Mouse (Mus musculus) embryonic facial prominence, embryonic 14.5 days (tissue): Measurements from ENCODE around the gene Loxl3. TPM values are rescaled to one million over a fixed set of nuclear protein-coding genes. Genes with fewer than 3 reads are reported as not detected.

Experiments
- ATAC-seq: fragments of 200-750 bp; cut with Nextera tagmentation; 2 replicates; pipeline ENCODE4 v1.8.0; 2017; ENCODE audit warnings: low read depth, moderate number of reproducible peaks, moderate TSS enrichment
- DNase-seq: peaks from one replicate; pipeline ENCODE4 v3.0.0-alpha.2; 2015; ENCODE audit warnings: low spot score
- H3K27ac ChIP-seq: fragments of 300-500 bp; sonication (generic); replicated peaks from 2 replicates; pipeline ENCODE4 v1.5.1; 2014; ENCODE audit warnings: low read depth, mild to moderate bottlenecking, low read length, moderate library complexity
- H3K27me3 ChIP-seq: fragments of 300-500 bp; sonication (generic); replicated peaks from 2 replicates; pipeline ENCODE4 v1.6.1; 2014; ENCODE audit warnings: low read length; ENCODE audit not compliant: control insufficient read depth, insufficient read depth
- H3K36me3 ChIP-seq: fragments of 300-500 bp; sonication (generic); 2 replicates; pipeline ENCODE4 v1.6.1; 2014; ENCODE audit warnings: low read length, mixed read lengths; ENCODE audit not compliant: control insufficient read depth, insufficient read depth
- H3K4me1 ChIP-seq: fragments of 300-500 bp; sonication (generic); 2 replicates; pipeline ENCODE4 v1.6.1; 2014; ENCODE audit warnings: antibody characterized with exemption, low read length; ENCODE audit not compliant: control insufficient read depth, insufficient read depth
- H3K4me2 ChIP-seq: fragments of 300-500 bp; sonication (generic); 2 replicates; pipeline ENCODE4 v1.6.1; 2014; ENCODE audit warnings: low read depth, mild to moderate bottlenecking, low read length, moderate library complexity, mixed read lengths
- H3K4me3 ChIP-seq: fragments of 300-500 bp; sonication (generic); 2 replicates; pipeline ENCODE4 v1.5.1; 2014; ENCODE audit warnings: low read depth, mild to moderate bottlenecking, low read length
- H3K9ac ChIP-seq: fragments of 300-500 bp; sonication (generic); 2 replicates; pipeline ENCODE4 v1.6.1; 2014; ENCODE audit warnings: low read depth, mild to moderate bottlenecking, low read length, moderate library complexity, mixed read lengths
- H3K9me3 ChIP-seq: fragments of 300-500 bp; sonication (generic); 2 replicates; pipeline ENCODE4 v1.6.1; 2016; ENCODE audit warnings: low read length; ENCODE audit not compliant: control insufficient read depth
- WGBS: fragments of 180-500 bp; shearing (Covaris S2); extraction: QIAGEN DNeasy Blood & Tissue Kit; methylation state at CpG from one replicate; pipeline ENCODE4 v1.1.7; 2014; 5-methylcytosine and 5-hydroxymethylcytosine counted together
- polyA plus RNA-seq: library from polyadenylated mRNA; unstranded; fragments of >200 nt; fragmentation: Nextera tagmentation; extraction: Ambion mirVana; gene quantifications from 2 replicates; pipeline ENCODE4 v1.2.1, GENCODE M21; 2014

The Loxl3 gene
- polyA plus RNA-seq, 1 experiment from 2014 or later: 19.7 TPM

DNA sequence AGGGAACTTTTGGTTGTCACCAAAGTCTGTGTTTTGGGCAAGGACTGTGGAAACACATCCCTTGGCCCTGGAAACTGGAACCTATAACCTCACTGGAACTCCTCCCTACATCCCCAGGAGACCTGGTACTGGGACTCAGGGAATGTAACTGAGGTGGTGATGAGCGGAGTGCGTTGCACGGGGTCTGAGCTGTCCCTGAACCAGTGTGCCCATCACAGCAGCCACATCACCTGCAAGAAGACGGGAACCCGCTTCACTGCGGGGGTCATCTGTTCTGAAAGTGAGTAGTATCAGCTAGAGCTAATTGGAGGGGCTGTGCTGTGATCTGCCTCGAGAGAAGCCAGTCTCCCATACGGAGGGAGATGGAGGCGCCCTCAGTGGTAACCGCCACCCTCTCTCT is 15.4 kb downstream of the Loxl3 start:
- H3K9ac ChIP-seq: no peak overlapping the region
- 78% methylated on average over 10 of the region's 10 CpGs for WGBS
- no peak overlapping the region for H3K4me3 ChIP-seq
- no peaks in the 10 kb centered on the region for H3K27me3 ChIP-seq
- H3K36me3 ChIP-seq: peaks cover 24% of the 10 kb centered on the region
- peaks cover 9% of the 10 kb centered on the region for H3K4me1 ChIP-seq
- ATAC-seq (no peak), DNase-seq (no peak)
- no peak overlapping the region for H3K4me2 ChIP-seq
- H3K27ac ChIP-seq: no peak overlapping the region
- no peaks in the 10 kb centered on the region for H3K9me3 ChIP-seq

GRCm38 (mm10) chr6:83053136-83053960 is 19.4 kb downstream of the Loxl3 start:
- ATAC-seq (no peak), DNase-seq (peak; percentile 66)
- peaks cover 39% of the 10 kb centered on the region for H3K36me3 ChIP-seq
- peak overlapping the region; percentile 94 for H3K4me3 ChIP-seq
- H3K27ac ChIP-seq: peak overlapping the region; percentile 87
- peak overlapping the region; percentile 92 for H3K9ac ChIP-seq
- H3K4me1 ChIP-seq: peaks cover 17% of the 10 kb centered on the region
- H3K9me3 ChIP-seq: no peaks in the 10 kb centered on the region
- under 1% methylated on average over 26 of the region's 26 CpGs for WGBS
- H3K4me2 ChIP-seq: peak overlapping the region; percentile 82
- no peaks in the 10 kb centered on the region for H3K27me3 ChIP-seq

GRCm38 (mm10) chr6:83054074-83054851 is 20.3 kb downstream of the Loxl3 start, which contains the start of gene Aup1:
Gene Aup1, plus strand, starts transcription at chr6:83054521.
- peaks cover 17% of the 10 kb centered on the region for H3K4me1 ChIP-seq
- no peaks in the 10 kb centered on the region for H3K27me3 ChIP-seq
- peak within 1 kb of the TSS; percentile 92 for H3K9ac ChIP-seq
- no peaks in the 10 kb centered on the region for H3K9me3 ChIP-seq
- H3K27ac ChIP-seq: peak within 1 kb of the TSS; percentile 87
- 0% methylated on average over 40 of the region's 64 CpGs for WGBS
- DNase-seq (peak; percentile 99), ATAC-seq (peak; percentile 98)
- H3K4me3 ChIP-seq: peak within 1 kb of the TSS; percentile 94
- peaks cover 39% of the 10 kb centered on the region for H3K36me3 ChIP-seq
- H3K4me2 ChIP-seq: peak within 1 kb of the TSS; percentile 82

- ATAC-seq (peak; percentile 16), DNase-seq (no peak)
- peak within 1 kb of the TSS; percentile 92 for H3K9ac ChIP-seq
- under 1% methylated on average over 34 of the region's 50 CpGs for WGBS
- H3K4me2 ChIP-seq: peak within 1 kb of the TSS; percentile 82
- H3K9me3 ChIP-seq: no peaks in the 10 kb centered on the region
- peaks cover 36% of the 10 kb centered on the region for H3K36me3 ChIP-seq
- H3K4me3 ChIP-seq: peak within 1 kb of the TSS; percentile 94
- H3K4me1 ChIP-seq: peaks cover 17% of the 10 kb centered on the region
- H3K27ac ChIP-seq: peak within 1 kb of the TSS; percentile 87
- no peaks in the 10 kb centered on the region for H3K27me3 ChIP-seq
Measured at GRCm38 (mm10) chr6:83054871-83055431, 21.0 kb downstream of the Loxl3 start, which contains the start of gene Htra2. Gene Htra2, minus strand, starts transcription at chr6:83055273.

- peaks cover 15% of the 10 kb centered on the region for H3K36me3 ChIP-seq
- peak; percentile 54 for DNase-seq
- peaks cover 12% of the 10 kb centered on the region for H3K27me3 ChIP-seq
- H3K4me2 ChIP-seq: no peak within 1 kb of the TSS
- H3K4me1 ChIP-seq: peaks cover 12% of the 10 kb centered on the region
- H3K27ac ChIP-seq: no peak within 1 kb of the TSS
- no peak for ATAC-seq
- H3K9me3 ChIP-seq: no peaks in the 10 kb centered on the region
- WGBS: 44% methylated on average over 3 of the region's 3 CpGs
- H3K9ac ChIP-seq: no peak within 1 kb of the TSS
- H3K4me3 ChIP-seq: no peak within 1 kb of the TSS
Measured at GRCm38 (mm10) chr6:83057790-83058189, 23.8 kb downstream of the Loxl3 start, which contains the start of gene Dqx1. Gene Dqx1, plus strand, starts transcription at chr6:83057844.

GRCm38 (mm10) chr6:83058725-83059124 is 24.8 kb downstream of the Loxl3 start:
- 100% methylated on average over 2 of the region's 2 CpGs for WGBS
- no peaks in the 10 kb centered on the region for H3K9me3 ChIP-seq
- ATAC-seq (no peak), DNase-seq (no peak)
- H3K36me3 ChIP-seq: peaks cover 15% of the 10 kb centered on the region
- no peak overlapping the region for H3K9ac ChIP-seq
- peaks cover 8% of the 10 kb centered on the region for H3K4me1 ChIP-seq
- H3K27ac ChIP-seq: no peak overlapping the region
- peaks cover 20% of the 10 kb centered on the region for H3K27me3 ChIP-seq
- H3K4me2 ChIP-seq: no peak overlapping the region
- H3K4me3 ChIP-seq: no peak overlapping the region

GRCm38 (mm10) chr6:83065995-83066394 is 32.0 kb downstream of the Loxl3 start:
- Histone ChIP-seq H3K27me3 (peaks cover 91% of the 10 kb centered on the region), H3K4me1 (peaks cover 2% of the 10 kb centered on the region), H3K9ac (no peak overlapping the region), H3K36me3 (no peaks in the 10 kb centered on the region), H3K27ac (no peak overlapping the region), H3K4me2 (no peak overlapping the region), H3K9me3 (no peaks in the 10 kb centered on the region), H3K4me3 (no peak overlapping the region)
- 34% methylated on average over 8 of the region's 8 CpGs for WGBS
- no peak for ATAC-seq
- DNase-seq: no peak

DNA sequence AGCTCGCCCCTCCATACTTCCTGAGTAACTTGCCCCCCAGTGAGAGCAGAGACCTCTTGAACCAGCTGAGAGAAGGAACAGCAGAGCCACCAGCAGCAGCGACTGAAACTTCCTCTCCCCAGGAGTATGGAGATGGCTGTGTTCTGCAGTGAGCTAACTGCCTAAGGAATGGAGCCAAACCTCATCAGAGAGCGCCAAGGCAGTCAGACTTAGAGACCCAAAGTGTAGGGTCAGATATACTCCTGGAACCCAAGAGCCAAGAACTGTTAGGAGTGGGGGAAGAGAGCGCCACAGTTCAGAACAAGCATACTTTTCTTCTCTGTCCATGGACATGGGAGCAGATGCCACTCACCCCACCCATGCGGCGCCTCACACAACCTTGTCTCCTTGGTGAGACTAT is 32.5 kb downstream of the Loxl3 start:
- DNase-seq: no peak
- Histone ChIP-seq H3K4me3 (no peak overlapping the region), H3K36me3 (no peaks in the 10 kb centered on the region), H3K9me3 (no peaks in the 10 kb centered on the region), H3K27ac (no peak overlapping the region), H3K9ac (no peak overlapping the region), H3K4me2 (no peak overlapping the region), H3K4me1 (peaks cover 5% of the 10 kb centered on the region), H3K27me3 (peaks cover 96% of the 10 kb centered on the region)
- 36% methylated on average over 6 of the region's 6 CpGs for WGBS
- no peak for ATAC-seq
